Mouse (Mus musculus): ENCODE results near the gene Il27. TPM values are rescaled to one million over a fixed set of nuclear protein-coding genes. Genes with fewer than 3 reads are reported as not detected.

Il27 gene
- polyA plus RNA-seq, 1 experiment from 2014 or later, result not detected

GRCm38 (mm10) chr7:126595890-126596289 lies 1.1 kb upstream of the Il27 start:
- Histone ChIP-seq H3K4me3 (no peak overlapping the region), H3K4me1 (no peaks in the 10 kb centered on the region), H3K9me3 (replicated peaks) (no peaks in the 10 kb centered on the region), H3K27me3 (ENCODE audit: low read depth, poor library complexity, severe bottlenecking) (0 out of 2 replicates have a peak, but pooled peaks cover 3% of the 10 kb centered on the region), H3K36me3 (no peaks in the 10 kb centered on the region), H3K27ac (replicated peaks) (no peak overlapping the region)
- DNase-seq (ENCODE audit: low spot score), result no peak
- WGBS, result 86% methylated on average over 5 of the region's 5 CpGs

- peak overlapping the region; percentile 74 for H3K27ac ChIP-seq (replicated peaks)
- H3K36me3 ChIP-seq, result no peaks in the 10 kb centered on the region
- WGBS, result 3% methylated on average over 16 of the region's 16 CpGs
- no peaks in the 10 kb centered on the region for H3K9me3 ChIP-seq (replicated peaks)
- peaks cover 51% of the 10 kb centered on the region for H3K27me3 ChIP-seq (ENCODE audit: low read depth, poor library complexity, severe bottlenecking)
- peak overlapping the region; percentile 39 for H3K4me3 ChIP-seq
- peaks cover 22% of the 10 kb centered on the region for H3K4me1 ChIP-seq
- DNase-seq (ENCODE audit: low spot score), result peak; percentile 80
Measured at GRCm38 (mm10) chr7:126587779-126588178, 7.0 kb downstream of the Il27 start.

GRCm38 (mm10) chr7:126586839-126587238 lies 7.9 kb downstream of the Il27 start:
- no peak for DNase-seq (ENCODE audit: low spot score)
- no peak overlapping the region; the same call in 1 of the 2 replicates for H3K27ac ChIP-seq (replicated peaks)
- H3K4me1 ChIP-seq, result peaks cover 30% of the 10 kb centered on the region
- H3K4me3 ChIP-seq, result no peak overlapping the region
- H3K27me3 ChIP-seq (ENCODE audit: low read depth, poor library complexity, severe bottlenecking), result peaks cover 51% of the 10 kb centered on the region
- no peaks in the 10 kb centered on the region for H3K9me3 ChIP-seq (replicated peaks)
- H3K36me3 ChIP-seq, result no peaks in the 10 kb centered on the region
- 77% methylated on average over 8 of the region's 8 CpGs for WGBS

GRCm38 (mm10) chr7:126585717-126586116 lies 9.0 kb downstream of the Il27 start, which contains the start of gene Cln3:
Gene Cln3 (minus strand): TSS chr7:126585817.
- DNase-seq (ENCODE audit: low spot score), result no peak
- peaks cover 30% of the 10 kb centered on the region for H3K4me1 ChIP-seq
- H3K9me3 ChIP-seq (replicated peaks), result no peaks in the 10 kb centered on the region
- WGBS, result 82% methylated on average over 6 of the region's 6 CpGs
- no peak within 1 kb of the TSS for H3K4me3 ChIP-seq
- no peaks in the 10 kb centered on the region for H3K36me3 ChIP-seq
- no peak within 1 kb of the TSS for H3K27ac ChIP-seq (replicated peaks)
- H3K27me3 ChIP-seq (ENCODE audit: low read depth, poor library complexity, severe bottlenecking), result peaks cover 51% of the 10 kb centered on the region

GRCm38 (mm10) chr7:126584506-126584977 lies 10.2 kb downstream of the Il27 start, which contains the start of gene Apobr:
Gene Apobr (plus strand): TSS chr7:126584942.
- Histone ChIP-seq H3K36me3 (0 out of 2 replicates have a peak, but pooled peaks cover 4% of the 10 kb centered on the region), H3K4me3 (peak within 1 kb of the TSS; percentile 73), H3K27ac (replicated peaks) (peak within 1 kb of the TSS; percentile 93), H3K4me1 (peaks cover 30% of the 10 kb centered on the region), H3K27me3 (ENCODE audit: low read depth, poor library complexity, severe bottlenecking) (peaks cover 51% of the 10 kb centered on the region), H3K9me3 (replicated peaks) (no peaks in the 10 kb centered on the region)
- 83% methylated on average over 8 of the region's 8 CpGs for WGBS
- DNase-seq (ENCODE audit: low spot score), result no peak

GRCm38 (mm10) chr7:126583761-126584160 lies 11.0 kb downstream of the Il27 start:
- H3K36me3 ChIP-seq, result peaks cover 10% of the 10 kb centered on the region; the same call in 1 of the 2 replicates
- DNase-seq (ENCODE audit: low spot score), result no peak
- H3K27me3 ChIP-seq (ENCODE audit: low read depth, poor library complexity, severe bottlenecking), result peaks cover 47% of the 10 kb centered on the region
- peaks cover 30% of the 10 kb centered on the region for H3K4me1 ChIP-seq
- peak overlapping the region; percentile 93 for H3K27ac ChIP-seq (replicated peaks)
- no peaks in the 10 kb centered on the region for H3K9me3 ChIP-seq (replicated peaks)
- WGBS, result 60% methylated on average over 6 of the region's 6 CpGs
- H3K4me3 ChIP-seq, result peak overlapping the region; percentile 73

- no peaks in the 10 kb centered on the region for H3K9me3 ChIP-seq (replicated peaks)
- under 1% methylated on average over 22 of the region's 22 CpGs for WGBS
- H3K4me3 ChIP-seq, result peak overlapping the region; percentile 73
- H3K36me3 ChIP-seq, result peaks cover 14% of the 10 kb centered on the region; the same call in 1 of the 2 replicates
- peaks cover 42% of the 10 kb centered on the region for H3K27me3 ChIP-seq (ENCODE audit: low read depth, poor library complexity, severe bottlenecking)
- DNase-seq (ENCODE audit: low spot score), result peak; percentile 88
- H3K4me1 ChIP-seq, result peaks cover 29% of the 10 kb centered on the region
- peak overlapping the region; percentile 93 for H3K27ac ChIP-seq (replicated peaks)
Measured at GRCm38 (mm10) chr7:126583251-126583709, 11.5 kb downstream of the Il27 start.

GRCm38 (mm10) chr7:126582759-126583158 lies 12.0 kb downstream of the Il27 start:
- peak; percentile 54 for DNase-seq (ENCODE audit: low spot score)
- WGBS, result 2% methylated on average over 20 of the region's 20 CpGs
- H3K9me3 ChIP-seq (replicated peaks), result no peaks in the 10 kb centered on the region
- peak overlapping the region; percentile 73 for H3K4me3 ChIP-seq
- peak overlapping the region; percentile 93 for H3K27ac ChIP-seq (replicated peaks)
- H3K4me1 ChIP-seq, result peaks cover 24% of the 10 kb centered on the region
- H3K27me3 ChIP-seq (ENCODE audit: low read depth, poor library complexity, severe bottlenecking), result peaks cover 37% of the 10 kb centered on the region
- H3K36me3 ChIP-seq, result peaks cover 17% of the 10 kb centered on the region

- Histone ChIP-seq H3K4me3 (no peak overlapping the region), H3K27me3 (ENCODE audit: low read depth, poor library complexity, severe bottlenecking) (peaks cover 26% of the 10 kb centered on the region), H3K36me3 (peaks cover 26% of the 10 kb centered on the region), H3K27ac (replicated peaks) (no peak overlapping the region), H3K9me3 (replicated peaks) (no peaks in the 10 kb centered on the region), H3K4me1 (peaks cover 17% of the 10 kb centered on the region)
- no peak for DNase-seq (ENCODE audit: low spot score)
- WGBS, result 92% methylated on average over 6 of the region's 6 CpGs
Measured at GRCm38 (mm10) chr7:126581661-126582060, 13.1 kb downstream of the Il27 start.

- Histone ChIP-seq H3K4me1 (peaks cover 17% of the 10 kb centered on the region), H3K27me3 (ENCODE audit: low read depth, poor library complexity, severe bottlenecking) (peaks cover 1% of the 10 kb centered on the region; the same call in 1 of the 2 replicates), H3K9me3 (replicated peaks) (no peaks in the 10 kb centered on the region), H3K4me3 (no peak overlapping the region), H3K27ac (replicated peaks) (no peak overlapping the region), H3K36me3 (peaks cover 44% of the 10 kb centered on the region)
- peak; percentile 38 for DNase-seq (ENCODE audit: low spot score)
- WGBS, result 64% methylated on average over 8 of the region's 8 CpGs
Measured at GRCm38 (mm10) chr7:126579172-126579571, 15.6 kb downstream of the Il27 start.

- WGBS, result 47% methylated on average over 8 of the region's 8 CpGs
- Histone ChIP-seq H3K36me3 (peaks cover 55% of the 10 kb centered on the region), H3K27ac (replicated peaks) (no peak overlapping the region), H3K4me3 (no peak overlapping the region), H3K9me3 (replicated peaks) (no peaks in the 10 kb centered on the region), H3K27me3 (ENCODE audit: low read depth, poor library complexity, severe bottlenecking) (no peaks in the 10 kb centered on the region), H3K4me1 (peaks cover 2% of the 10 kb centered on the region; the same call in 1 of the 2 replicates)
- peak; percentile 49 for DNase-seq (ENCODE audit: low spot score)
Measured at GRCm38 (mm10) chr7:126576946-126577345, 17.8 kb downstream of the Il27 start.

GRCm38 (mm10) chr7:126566094-126566765 lies 28.5 kb downstream of the Il27 start, which contains the start of gene Eif3c:
Gene Eif3c (minus strand): TSS chr7:126566411.
- no peaks in the 10 kb centered on the region for H3K9me3 ChIP-seq (replicated peaks)
- peak; percentile 85 for DNase-seq (ENCODE audit: low spot score)
- peaks cover 36% of the 10 kb centered on the region for H3K36me3 ChIP-seq
- peak within 1 kb of the TSS; percentile 89 for H3K27ac ChIP-seq (replicated peaks)
- peaks cover 10% of the 10 kb centered on the region for H3K4me1 ChIP-seq
- under 1% methylated on average over 46 of the region's 46 CpGs for WGBS
- no peaks in the 10 kb centered on the region for H3K27me3 ChIP-seq (ENCODE audit: low read depth, poor library complexity, severe bottlenecking)
- peak within 1 kb of the TSS; percentile 85 for H3K4me3 ChIP-seq

- WGBS, result under 1% methylated on average over 28 of the region's 28 CpGs
- DNase-seq (ENCODE audit: low spot score), result no peak
- H3K27me3 ChIP-seq (ENCODE audit: low read depth, poor library complexity, severe bottlenecking), result no peaks in the 10 kb centered on the region
- peaks cover 10% of the 10 kb centered on the region for H3K4me1 ChIP-seq
- peak overlapping the region; percentile 89 for H3K27ac ChIP-seq (replicated peaks)
- H3K4me3 ChIP-seq, result peak overlapping the region; percentile 85
- peaks cover 41% of the 10 kb centered on the region for H3K36me3 ChIP-seq
- H3K9me3 ChIP-seq (replicated peaks), result no peaks in the 10 kb centered on the region
Measured at GRCm38 (mm10) chr7:126565693-126566092, 29.0 kb downstream of the Il27 start.
